Mouse (Mus musculus) inflammation-experienced regulatory T-cells (primary cell): Measurements from ENCODE around the gene Ccdc146. TPM values are rescaled to one million over a fixed set of nuclear protein-coding genes. Genes with fewer than 3 reads are reported as not detected.

ENCODE experiments used
- polyA plus RNA-seq, 2 experiments: library from polyadenylated mRNA; unstranded; fragments of 100-300 nt; shearing (Covaris generic); gene quantifications; one replicate each; pipeline ENCODE4 v1.2.1; 2017

The Ccdc146 gene
- under 1 TPM; 0.18 to 0.59 TPM for polyA plus RNA-seq

GRCm38 (mm10) chr5:21424614-21425602 is at the start of gene Ccdc146, which contains the start of gene Fam185a:
TSS of gene Ccdc146 (minus strand) at chr5:21424677.
TSS of gene Fam185a (plus strand) at chr5:21424958.

GRCm38 (mm10) chr5:21372493-21373179 is 51.8 kb downstream of the Ccdc146 start, which contains the start of gene Fgl2:
TSS of gene Fgl2 (plus strand) at chr5:21372642.

Other genes with a start within 250 kb of the Ccdc146 start
- 10 to 100 TPM; 29.1 to 37.7 TPM for gene Gsap, start 238.4 kb downstream of the Ccdc146 start, polyA plus RNA-seq
- 10 to 100 TPM; 30.7 to 61.0 TPM for gene Fgl2, start 52.0 kb downstream of the Ccdc146 start, polyA plus RNA-seq
- gene Fam185a, start 281 bp upstream of the Ccdc146 start, polyA plus RNA-seq: 10 to 100 TPM in 1 of 2 experiments, 1 to 10 TPM in 1; 8.9 to 13.5 TPM
- gene Lrrc17, start 118.9 kb upstream of the Ccdc146 start, polyA plus RNA-seq: 1 to 10 TPM in 1 of 2 experiments, under 1 TPM in 1; 0.31 to 1.5 TPM
- gene Fbxl13, start 221.0 kb upstream of the Ccdc146 start, polyA plus RNA-seq: under 1 TPM; 0.06 to 0.65 TPM
- gene Armc10, start 221.1 kb upstream of the Ccdc146 start, polyA plus RNA-seq: 10 to 100 TPM; 33.7 to 48.3 TPM